Mouse (Mus musculus) neural tube, embryonic 11.5 days (tissue): ENCODE measurements around the gene 4930469K13Rik. TPM values are rescaled to one million over a fixed set of nuclear protein-coding genes. Genes with fewer than 3 reads are reported as not detected.

Experiments used
- ATAC-seq: fragments of 200-750 bp; cut with Nextera tagmentation; 2 replicates; pipeline ENCODE4 v1.8.0; 2017; ENCODE audit warnings: moderate number of reproducible peaks, mild to moderate bottlenecking, moderate TSS enrichment, moderate library complexity; ENCODE audit not compliant: insufficient read depth, low FRiP score, low TSS enrichment
- DNase-seq: peaks from one replicate; pipeline ENCODE4 v3.0.0-alpha.2; 2015; ENCODE audit warnings: low spot score
- H3K27ac ChIP-seq: fragments of 300-500 bp; sonication (generic); 2 replicates; pipeline ENCODE4 v1.5.1; 2014; ENCODE audit warnings: low read depth, mild to moderate bottlenecking, low read length
- H3K27me3 ChIP-seq: fragments of 300-500 bp; sonication (generic); 2 replicates; pipeline ENCODE4 v1.6.1; 2014; ENCODE audit warnings: mild to moderate bottlenecking, low read length, mixed read lengths; ENCODE audit not compliant: control insufficient read depth, insufficient read depth
- H3K36me3 ChIP-seq: fragments of 300-500 bp; sonication (generic); 2 replicates; pipeline ENCODE4 v1.6.1; 2014; ENCODE audit warnings: mild to moderate bottlenecking, low read length, moderate library complexity, mixed read lengths; ENCODE audit not compliant: control insufficient read depth, insufficient read depth
- H3K4me1 ChIP-seq: fragments of 300-500 bp; sonication (generic); 2 replicates; pipeline ENCODE4 v1.6.1; 2014; ENCODE audit warnings: low read length, mixed read lengths; ENCODE audit not compliant: control insufficient read depth, insufficient read depth
- H3K4me2 ChIP-seq: fragments of 300-500 bp; sonication (generic); 2 replicates; pipeline ENCODE4 v1.6.1; 2014; ENCODE audit warnings: low read depth, mild to moderate bottlenecking, moderate library complexity
- H3K4me3 ChIP-seq: fragments of 300-500 bp; sonication (generic); 2 replicates; pipeline ENCODE4 v1.5.1; 2014; ENCODE audit warnings: low read depth, low read length
- H3K9ac ChIP-seq: fragments of 300-500 bp; sonication (generic); 2 replicates; pipeline ENCODE4 v1.6.1; 2014; ENCODE audit warnings: mild to moderate bottlenecking, low read length
- H3K9me3 ChIP-seq: fragments of 300-500 bp; sonication (generic); 2 replicates; pipeline ENCODE4 v1.6.1; 2016; ENCODE audit warnings: low read length; ENCODE audit not compliant: control insufficient read depth
- WGBS: fragments of 180-500 bp; shearing (Covaris S2); extraction: QIAGEN DNeasy Blood & Tissue Kit; methylation state at CpG from one replicate; pipeline ENCODE4 v1.1.7; 2014; 5-methylcytosine and 5-hydroxymethylcytosine counted together
- polyA plus RNA-seq: library from polyadenylated mRNA; unstranded; fragments of >200 nt; fragmentation: Nextera tagmentation; extraction: Ambion mirVana; gene quantifications from 2 replicates; pipeline ENCODE4 v1.2.1, GENCODE M21; 2014

Gene 4930469K13Rik
- polyA plus RNA-seq, 1 experiment from 2014 or later, result 2.9 TPM

DNA sequence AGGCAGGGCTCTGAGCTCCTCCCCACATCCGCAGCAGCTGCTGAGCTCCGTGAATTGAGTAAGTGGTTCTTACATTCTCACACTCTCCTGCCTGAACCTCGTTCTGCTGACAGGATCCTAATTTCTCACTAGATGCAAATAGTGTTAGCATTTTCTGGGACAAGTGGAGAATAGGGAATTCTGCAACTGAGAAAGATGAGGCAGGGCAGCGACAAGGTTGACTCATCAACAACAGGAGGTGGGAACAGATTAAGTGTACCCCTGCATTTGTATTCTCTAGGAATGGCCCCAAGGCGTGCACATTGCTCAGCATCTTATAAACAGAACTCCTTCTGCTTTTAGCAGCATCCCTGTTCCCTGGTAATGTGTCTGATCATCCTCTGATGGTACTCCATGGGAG, 58.3 kb downstream of the 4930469K13Rik start:
- no peak for ATAC-seq
- H3K9ac ChIP-seq, result no peak overlapping the region
- no peak overlapping the region for H3K4me2 ChIP-seq
- H3K27me3 ChIP-seq, result no peaks in the 10 kb centered on the region
- 86% methylated on average over 5 of the region's 5 CpGs for WGBS
- no peaks in the 10 kb centered on the region for H3K36me3 ChIP-seq
- H3K4me3 ChIP-seq, result no peak overlapping the region
- no peaks in the 10 kb centered on the region for H3K4me1 ChIP-seq
- no peak overlapping the region for H3K27ac ChIP-seq
- DNase-seq, result no peak
- no peaks in the 10 kb centered on the region for H3K9me3 ChIP-seq

DNA sequence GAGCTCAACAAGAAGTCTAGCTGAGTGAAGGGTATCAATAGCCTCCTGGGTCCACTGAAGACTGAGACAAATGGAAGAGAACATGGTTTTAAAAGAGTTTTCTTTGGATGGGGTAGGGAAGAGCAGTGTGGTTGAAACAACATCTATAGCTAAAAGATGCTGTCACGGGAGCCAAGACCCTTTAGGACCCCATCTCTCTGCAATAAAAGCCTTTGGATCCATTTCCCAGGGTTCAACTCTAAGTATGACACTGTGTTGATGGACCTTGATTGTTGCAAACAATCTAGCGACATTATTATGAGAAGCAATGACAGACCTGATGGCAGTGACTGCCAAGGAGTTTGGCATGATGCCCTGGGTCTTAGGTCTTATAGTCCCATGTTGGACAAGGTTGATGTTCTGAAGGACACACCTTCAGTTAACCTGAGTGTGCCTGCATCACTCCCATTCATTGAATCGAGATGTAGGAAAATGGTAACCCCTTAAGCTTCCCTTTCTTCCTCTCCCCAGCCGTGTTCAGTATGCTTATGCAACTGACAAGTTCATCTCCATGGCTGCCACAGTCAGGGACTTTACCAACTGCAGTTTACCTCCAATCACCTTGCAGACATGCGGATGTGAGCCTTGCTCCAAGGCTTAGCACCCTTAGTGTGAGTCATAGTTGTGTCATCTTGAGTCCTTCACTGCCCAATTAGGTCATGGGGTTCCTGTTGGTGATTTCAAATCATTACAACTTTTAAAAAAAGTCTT, 62.3 kb downstream of the 4930469K13Rik start:
- H3K4me3 ChIP-seq, result no peak overlapping the region
- 84% methylated on average over 5 of the region's 5 CpGs for WGBS
- no peaks in the 10 kb centered on the region for H3K27me3 ChIP-seq
- no peak overlapping the region for H3K27ac ChIP-seq
- H3K9ac ChIP-seq, result no peak overlapping the region
- DNase-seq (no peak), ATAC-seq (no peak)
- no peaks in the 10 kb centered on the region for H3K9me3 ChIP-seq
- H3K4me1 ChIP-seq, result no peaks in the 10 kb centered on the region
- no peak overlapping the region for H3K4me2 ChIP-seq
- no peaks in the 10 kb centered on the region for H3K36me3 ChIP-seq

DNA sequence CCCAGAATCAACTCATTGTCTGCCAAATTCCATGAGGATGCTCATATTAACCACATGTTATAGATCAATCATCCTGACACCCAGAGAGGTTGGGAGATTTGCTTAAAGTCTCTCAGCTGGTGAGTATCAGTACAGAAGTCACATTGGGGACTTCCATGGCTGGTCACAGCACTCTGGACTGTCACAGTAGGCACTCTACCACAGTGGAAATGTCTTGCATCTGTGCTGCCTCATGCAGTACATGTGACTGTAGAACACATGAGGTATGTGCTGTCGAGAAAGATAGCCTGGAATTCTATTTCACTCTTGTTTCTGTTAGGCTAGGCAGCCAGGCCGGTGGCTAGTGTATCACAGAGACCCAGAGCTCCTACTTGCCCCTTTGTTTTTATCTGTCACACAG, 63.6 kb downstream of the 4930469K13Rik start:
- WGBS, result 79% methylated on average over 2 of the region's 2 CpGs
- H3K27me3 ChIP-seq, result no peaks in the 10 kb centered on the region
- ATAC-seq (no peak), DNase-seq (no peak)
- H3K27ac ChIP-seq, result no peak overlapping the region
- no peak overlapping the region for H3K9ac ChIP-seq
- H3K4me3 ChIP-seq, result no peak overlapping the region
- no peak overlapping the region for H3K4me2 ChIP-seq
- H3K36me3 ChIP-seq, result no peaks in the 10 kb centered on the region
- H3K9me3 ChIP-seq, result no peaks in the 10 kb centered on the region
- H3K4me1 ChIP-seq, result no peaks in the 10 kb centered on the region

DNA sequence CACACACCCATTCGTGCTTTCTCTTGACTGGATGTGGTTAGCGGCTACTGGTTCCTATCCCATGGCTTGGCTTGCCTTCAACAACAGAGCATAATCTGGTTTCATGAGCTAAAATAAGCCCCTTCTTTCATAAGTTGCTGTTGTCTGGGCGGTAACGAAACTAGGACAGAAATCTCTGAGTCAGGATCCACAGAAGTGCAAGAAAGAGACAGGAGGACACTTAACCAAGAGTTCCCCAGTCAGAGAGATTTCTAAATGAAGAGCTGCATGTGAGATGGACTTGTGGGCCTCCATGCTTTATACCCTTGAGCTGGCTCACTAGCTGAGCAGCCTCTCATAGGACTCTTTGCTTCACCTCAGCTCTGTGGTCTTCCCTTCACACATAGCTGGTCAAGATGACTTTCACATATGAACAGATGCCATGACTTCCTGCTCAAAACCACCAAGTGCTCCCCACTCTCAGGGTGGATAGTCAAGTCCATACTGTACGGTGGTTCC, 64.3 kb downstream of the 4930469K13Rik start:
- Histone ChIP-seq H3K4me2 (no peak overlapping the region), H3K27me3 (no peaks in the 10 kb centered on the region), H3K4me3 (no peak overlapping the region), H3K9ac (no peak overlapping the region), H3K9me3 (no peaks in the 10 kb centered on the region), H3K36me3 (no peaks in the 10 kb centered on the region), H3K4me1 (no peaks in the 10 kb centered on the region), H3K27ac (no peak overlapping the region)
- no peak for DNase-seq
- 97% methylated on average over 5 of the region's 5 CpGs for WGBS
- ATAC-seq, result no peak

DNA sequence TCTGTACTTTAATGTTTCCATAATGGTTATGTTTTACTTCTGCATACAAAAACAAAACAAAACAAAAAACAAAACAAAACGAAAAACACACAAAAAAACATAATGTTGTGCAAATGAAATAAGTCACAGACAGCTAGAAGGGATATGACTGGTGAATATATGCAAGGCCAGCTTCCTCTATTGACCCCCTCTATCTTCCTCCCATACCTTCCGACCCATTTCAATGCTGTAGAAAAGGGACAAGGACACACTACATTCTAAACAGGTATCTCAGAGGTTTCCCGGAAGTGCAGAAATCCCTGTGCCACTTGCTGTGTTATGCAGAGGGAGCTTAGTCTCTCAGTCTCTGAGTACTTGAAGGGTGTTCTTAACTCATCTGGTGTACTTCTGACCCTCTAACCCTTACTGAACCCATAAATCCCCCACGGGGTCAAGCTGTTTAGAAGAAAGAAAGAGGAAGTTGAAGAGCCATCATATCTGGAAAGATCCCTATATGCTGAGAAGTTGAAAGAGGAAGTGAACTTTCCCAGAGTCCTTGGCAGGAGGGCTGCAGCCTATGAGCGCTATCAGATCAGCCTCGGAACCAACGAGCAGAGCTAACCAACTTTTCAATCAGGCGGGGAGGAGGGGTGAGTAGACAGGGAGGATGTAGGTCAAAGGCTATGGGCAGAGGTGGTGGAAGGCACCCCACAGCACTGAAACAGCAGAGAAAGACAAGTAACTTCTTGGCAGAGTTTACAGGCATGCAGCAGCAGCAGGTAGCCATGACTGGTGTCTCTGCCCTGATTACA, 67.1 kb downstream of the 4930469K13Rik start:
- DNase-seq (no peak), ATAC-seq (no peak)
- WGBS, result 66% methylated on average over 8 of the region's 8 CpGs
- Histone ChIP-seq H3K4me1 (no peaks in the 10 kb centered on the region), H3K9ac (no peak overlapping the region), H3K27me3 (no peaks in the 10 kb centered on the region), H3K36me3 (no peaks in the 10 kb centered on the region), H3K9me3 (no peaks in the 10 kb centered on the region), H3K27ac (no peak overlapping the region), H3K4me2 (no peak overlapping the region), H3K4me3 (no peak overlapping the region)

DNA sequence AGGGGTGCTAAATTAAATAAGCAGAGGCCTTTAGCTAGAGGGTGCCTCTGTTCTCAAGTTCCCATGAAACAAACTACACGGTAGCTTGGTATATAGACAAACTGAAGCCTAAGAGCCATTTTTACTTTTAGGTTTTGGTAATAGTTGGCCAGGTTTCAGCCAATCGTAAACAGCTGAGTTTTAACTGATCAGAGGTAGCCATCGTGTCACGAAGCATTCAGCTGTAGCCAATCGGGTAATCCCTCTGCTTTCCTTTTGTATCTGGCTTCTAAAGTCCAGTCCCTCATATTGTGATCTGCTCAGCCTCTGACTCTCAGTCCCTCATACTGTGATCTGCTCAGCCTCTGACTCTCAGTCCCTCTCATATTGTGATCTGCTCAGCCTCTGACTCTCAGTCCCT, 68.7 kb downstream of the 4930469K13Rik start:
- H3K27me3 ChIP-seq, result no peaks in the 10 kb centered on the region
- no peaks in the 10 kb centered on the region for H3K36me3 ChIP-seq
- no peaks in the 10 kb centered on the region for H3K4me1 ChIP-seq
- no peaks in the 10 kb centered on the region for H3K9me3 ChIP-seq
- WGBS, result 76% methylated on average over 5 of the region's 5 CpGs
- H3K4me2 ChIP-seq, result no peak overlapping the region
- no peak overlapping the region for H3K4me3 ChIP-seq
- H3K27ac ChIP-seq, result no peak overlapping the region
- ATAC-seq (no peak), DNase-seq (no peak)
- no peak overlapping the region for H3K9ac ChIP-seq

DNA sequence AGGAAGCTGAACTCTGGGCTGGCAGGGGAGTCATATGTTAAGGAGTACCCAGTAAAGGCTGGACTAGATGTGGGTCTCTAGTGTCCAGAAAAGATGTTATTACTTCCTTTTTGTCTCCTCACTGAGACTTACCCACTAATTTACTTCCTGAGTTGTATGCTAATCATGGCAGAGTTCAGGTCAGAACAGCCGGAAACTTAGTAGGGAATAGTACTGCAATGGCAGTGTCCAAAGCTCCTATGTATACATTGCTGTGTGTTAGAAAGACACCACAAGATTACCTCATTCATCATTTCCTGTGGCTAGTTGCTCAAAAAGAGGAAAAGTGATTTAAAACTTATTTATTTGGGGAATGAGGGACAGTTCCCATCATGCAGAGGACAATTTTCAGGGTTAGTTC, 73.3 kb downstream of the 4930469K13Rik start:
- Histone ChIP-seq H3K27me3 (no peaks in the 10 kb centered on the region), H3K36me3 (no peaks in the 10 kb centered on the region), H3K4me3 (no peak overlapping the region), H3K4me1 (no peaks in the 10 kb centered on the region), H3K4me2 (no peak overlapping the region), H3K9ac (no peak overlapping the region), H3K27ac (no peak overlapping the region), H3K9me3 (no peaks in the 10 kb centered on the region)
- WGBS, result 86% methylated on average over 1 of the region's 1 CpGs
- no peak for ATAC-seq
- no peak for DNase-seq

DNA sequence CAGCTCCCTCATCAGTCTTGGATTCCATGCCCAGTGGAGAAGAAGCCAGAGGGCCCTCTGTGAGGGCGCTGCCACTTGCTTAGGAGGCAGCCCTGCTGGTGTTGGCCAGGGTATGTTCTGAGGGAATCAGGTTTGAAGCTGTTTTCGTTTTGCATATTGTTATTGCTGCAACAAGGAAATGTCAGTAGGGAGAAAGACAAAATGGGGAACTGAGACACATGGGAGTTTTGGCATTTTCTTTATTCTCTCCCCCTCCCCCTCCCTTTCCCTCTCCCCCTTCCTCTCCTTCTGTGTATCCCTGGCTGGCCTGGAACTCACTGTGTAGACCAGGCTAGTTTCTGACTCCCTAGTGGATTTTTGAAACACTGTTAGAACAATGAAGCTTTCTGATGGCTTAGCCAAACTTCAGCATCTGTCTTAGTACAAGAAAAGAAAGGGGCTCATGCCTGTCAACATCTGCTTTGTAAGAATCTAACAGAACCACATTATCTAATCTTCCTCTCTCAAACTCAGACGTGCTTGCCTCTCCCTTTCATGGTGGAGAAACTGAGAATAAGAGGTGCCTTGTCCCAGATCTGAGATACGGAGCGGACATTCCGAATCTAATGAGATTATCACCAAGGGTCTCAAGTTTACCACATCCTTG, 86.2 kb downstream of the 4930469K13Rik start:
- no peak for DNase-seq
- no peaks in the 10 kb centered on the region for H3K4me1 ChIP-seq
- no peak overlapping the region for H3K9ac ChIP-seq
- no peaks in the 10 kb centered on the region for H3K27me3 ChIP-seq
- H3K9me3 ChIP-seq, result no peaks in the 10 kb centered on the region
- no peaks in the 10 kb centered on the region for H3K36me3 ChIP-seq
- H3K27ac ChIP-seq, result no peak overlapping the region
- ATAC-seq, result no peak
- WGBS, result 84% methylated on average over 6 of the region's 6 CpGs
- H3K4me3 ChIP-seq, result no peak overlapping the region
- H3K4me2 ChIP-seq, result no peak overlapping the region
